Mouse (Mus musculus): Measurements from ENCODE around the gene Nell2.

GRCm38 (mm10) chr15:95068023-95068422 is 460.3 kb downstream of the Nell2 start:
- TF ChIP-seq POLR2A (IDR thresholded peaks at IDR 0.05; ENCODE audit: insufficient read depth, low read depth, low read length) = no peak
- no peak for TF ChIP-seq CTCF (IDR thresholded peaks at IDR 0.05; ENCODE audit: insufficient read depth, low read depth, low read length)

Measured in olfactory bulb, adult 2 months (tissue).